Mouse (Mus musculus) kidney, postnatal 25 days (tissue): ENCODE measurements around the gene Trim42.

Experiments
- DNase-seq, 2 experiments: peaks; one replicate each; pipeline ENCODE4 v3.0.0; 2021; ENCODE audit warnings: mixed read lengths in 2 of 2

The Trim42 gene

DNA sequence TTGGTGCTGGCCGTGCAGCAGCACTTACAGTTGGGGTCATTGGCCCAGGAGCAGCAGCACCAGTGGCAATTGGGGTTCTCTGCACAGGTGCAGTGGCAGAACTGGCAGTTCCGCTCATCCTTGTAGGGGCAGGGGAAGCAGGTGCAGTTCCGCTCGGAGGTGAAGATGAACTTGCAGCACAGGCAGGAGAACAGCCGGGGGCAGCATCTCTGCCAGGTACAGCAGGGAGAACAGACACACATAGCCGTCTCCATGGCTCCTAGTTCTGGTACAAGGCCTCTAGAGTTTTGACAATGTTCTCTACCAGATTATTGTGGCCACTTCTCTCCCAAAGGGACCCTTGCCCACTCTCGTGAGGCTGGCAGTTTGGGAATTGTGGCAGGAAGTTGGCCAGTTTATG, at the start of gene Trim42:
TSS of gene Trim42 (minus strand) at position 368 of the 400 bp plus-strand sequence.
- DNase-seq = no peak

DNA sequence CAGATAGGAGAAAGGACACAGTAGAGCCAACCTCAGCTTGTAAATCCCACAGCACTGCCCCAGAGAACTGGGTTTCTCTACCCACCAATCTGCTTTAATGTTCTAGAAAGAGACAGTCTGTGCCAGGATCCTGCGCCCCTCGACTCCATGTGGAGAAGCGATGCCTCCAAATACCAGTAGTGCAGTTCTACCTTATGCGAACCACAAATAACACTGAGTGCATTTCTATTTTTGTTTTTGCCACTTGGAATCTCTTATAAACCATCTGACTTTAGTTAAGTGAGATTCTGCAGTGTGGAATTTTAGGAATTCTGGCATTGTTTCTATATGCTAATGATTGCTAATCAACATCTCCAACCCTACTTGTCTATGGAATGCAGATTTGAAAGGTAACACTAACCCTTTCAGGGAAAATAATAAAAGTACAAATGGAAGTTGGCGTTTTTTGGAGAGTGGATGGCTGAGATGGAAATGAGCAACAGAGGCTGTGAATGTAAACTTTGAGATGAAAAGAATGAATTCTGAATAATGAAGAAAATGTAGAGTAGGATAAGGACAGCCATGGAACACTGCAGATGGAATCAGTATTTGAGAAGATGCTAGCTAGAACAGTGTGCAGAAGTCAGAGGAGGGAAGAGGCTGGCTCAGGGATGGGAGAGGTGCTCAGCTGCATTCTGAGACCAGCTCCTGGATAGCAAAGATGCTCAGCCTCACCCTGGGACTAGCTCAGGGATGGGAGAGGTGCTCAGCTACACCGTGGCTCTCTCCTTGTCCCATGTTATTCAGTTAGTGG, 45.3 kb upstream of the Trim42 start:
- DNase-seq = no peak

DNA sequence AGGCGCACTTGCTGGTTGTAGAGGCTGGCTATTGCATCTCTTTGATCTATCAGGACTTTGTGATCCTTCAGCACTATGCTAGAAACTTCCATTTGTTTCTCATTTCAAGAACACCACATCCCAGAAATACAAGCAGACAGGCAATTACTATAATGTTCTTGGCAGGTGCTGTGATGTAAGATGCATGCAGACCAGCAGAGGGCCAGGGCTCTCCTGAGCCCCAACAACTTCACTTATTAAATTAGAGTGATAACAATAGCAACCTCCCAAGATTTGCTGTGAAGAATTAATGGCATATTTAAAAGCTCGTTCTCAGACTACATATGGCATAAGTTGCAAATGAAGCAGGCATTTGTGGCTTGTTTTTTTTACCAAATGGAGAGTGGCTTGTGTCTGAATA, 38.4 kb upstream of the Trim42 start:
- no peak for DNase-seq

DNA sequence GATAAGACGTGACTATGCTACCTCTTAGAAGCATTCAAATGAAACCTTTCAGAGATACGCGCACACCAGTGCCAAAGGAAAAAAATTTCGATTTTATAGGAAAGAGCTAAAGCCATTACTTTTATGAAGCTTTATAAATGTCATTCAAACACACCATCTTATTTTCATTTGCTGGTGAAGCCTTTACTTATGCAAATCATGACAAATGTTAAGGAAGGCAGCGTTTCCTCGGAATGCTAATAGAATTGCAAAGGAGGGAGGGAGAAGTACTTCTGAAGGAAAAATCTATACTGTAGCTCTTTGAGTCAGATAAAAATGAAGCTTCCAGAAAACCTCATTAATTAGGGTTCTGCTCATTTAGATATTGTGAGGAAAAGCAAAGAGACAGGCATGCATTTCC, 13.3 kb downstream of the Trim42 start:
- no peak for DNase-seq

DNA sequence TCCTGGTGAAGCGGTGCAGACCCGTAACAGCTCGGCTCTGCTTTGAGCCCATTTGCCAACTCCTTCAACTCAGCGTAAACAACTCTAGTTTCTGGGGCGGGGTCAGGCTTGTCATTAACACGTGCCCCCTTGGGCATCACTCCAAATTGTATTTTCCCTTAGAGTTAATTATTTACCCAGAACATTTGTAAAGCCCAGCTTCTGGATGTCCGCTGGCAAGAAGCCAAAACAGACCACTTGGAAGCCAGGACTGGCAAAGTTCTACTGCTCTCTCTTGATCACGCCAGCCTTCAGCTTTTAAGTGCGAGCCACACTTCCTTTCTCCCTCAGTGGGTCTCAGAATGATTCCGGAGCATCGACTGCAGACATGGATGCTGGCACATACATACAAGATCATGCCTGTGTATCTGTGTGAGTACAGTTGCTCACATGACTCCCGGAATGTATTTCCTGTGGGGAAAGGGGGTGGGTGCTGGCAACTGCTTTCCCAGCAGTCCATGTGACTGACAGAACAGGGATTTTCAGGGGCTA, 24.9 kb downstream of the Trim42 start:
- DNase-seq = peak; percentile 79 to 80

DNA sequence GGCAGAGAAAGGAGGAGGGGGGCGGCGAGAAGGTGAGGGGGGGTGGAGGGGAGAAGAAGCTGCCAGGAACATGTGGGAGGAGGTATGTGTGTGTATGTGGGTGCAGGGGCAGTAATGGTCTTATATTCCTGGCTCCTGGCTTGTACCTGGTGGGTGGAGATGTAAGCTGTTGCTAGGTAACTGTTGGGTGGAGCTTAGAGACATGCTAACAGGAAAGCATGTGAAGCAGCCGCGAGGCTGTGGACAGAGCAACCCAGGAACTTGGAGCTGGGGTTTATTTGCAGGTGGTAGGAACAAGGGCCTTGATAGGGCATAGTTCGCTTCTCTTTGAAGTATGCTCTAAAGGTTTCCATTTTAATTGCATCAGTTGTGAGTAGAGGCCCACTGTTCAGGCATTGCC, 28.0 kb downstream of the Trim42 start:
- DNase-seq = no peak

DNA sequence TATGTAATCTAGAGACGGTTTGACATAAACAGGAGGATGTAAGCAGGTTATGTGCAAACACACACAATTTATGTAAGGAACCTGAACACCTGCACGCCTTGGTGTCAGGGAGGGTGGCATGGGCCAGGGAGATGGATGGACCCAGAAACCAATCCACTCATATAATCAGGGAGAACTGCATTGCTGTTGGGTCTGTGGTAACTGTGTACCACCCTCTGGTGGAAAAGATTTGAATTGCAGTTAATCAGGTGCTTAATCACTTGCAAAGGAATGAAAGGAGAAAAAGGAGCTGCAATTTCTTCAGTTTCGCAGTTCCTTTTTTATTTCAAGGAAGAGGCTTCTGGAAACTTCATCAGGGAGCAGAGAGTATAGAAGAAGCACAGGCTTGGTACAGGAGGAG, 46.9 kb downstream of the Trim42 start:
- peak in 1 of 2 experiments; percentile 29 for DNase-seq

DNA sequence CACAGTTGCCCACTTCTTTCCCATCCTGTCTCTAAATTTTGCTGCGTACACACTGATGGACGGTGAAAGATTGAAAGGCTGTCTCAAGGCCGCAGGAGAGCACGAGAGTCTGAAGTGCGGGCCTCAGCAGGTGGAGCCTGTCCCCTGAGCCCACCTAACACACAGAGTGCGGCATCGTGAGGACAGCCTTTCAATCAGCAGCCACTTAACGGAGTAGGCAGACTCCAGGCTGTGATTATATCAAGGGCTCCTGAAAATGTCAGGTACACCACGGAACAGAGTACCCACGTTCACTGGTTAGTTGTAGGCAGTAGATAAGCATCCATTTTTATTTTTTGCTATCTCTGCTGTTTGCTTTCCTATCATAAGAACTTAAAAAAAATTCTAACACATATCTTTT, 47.6 kb downstream of the Trim42 start:
- no peak for DNase-seq

DNA sequence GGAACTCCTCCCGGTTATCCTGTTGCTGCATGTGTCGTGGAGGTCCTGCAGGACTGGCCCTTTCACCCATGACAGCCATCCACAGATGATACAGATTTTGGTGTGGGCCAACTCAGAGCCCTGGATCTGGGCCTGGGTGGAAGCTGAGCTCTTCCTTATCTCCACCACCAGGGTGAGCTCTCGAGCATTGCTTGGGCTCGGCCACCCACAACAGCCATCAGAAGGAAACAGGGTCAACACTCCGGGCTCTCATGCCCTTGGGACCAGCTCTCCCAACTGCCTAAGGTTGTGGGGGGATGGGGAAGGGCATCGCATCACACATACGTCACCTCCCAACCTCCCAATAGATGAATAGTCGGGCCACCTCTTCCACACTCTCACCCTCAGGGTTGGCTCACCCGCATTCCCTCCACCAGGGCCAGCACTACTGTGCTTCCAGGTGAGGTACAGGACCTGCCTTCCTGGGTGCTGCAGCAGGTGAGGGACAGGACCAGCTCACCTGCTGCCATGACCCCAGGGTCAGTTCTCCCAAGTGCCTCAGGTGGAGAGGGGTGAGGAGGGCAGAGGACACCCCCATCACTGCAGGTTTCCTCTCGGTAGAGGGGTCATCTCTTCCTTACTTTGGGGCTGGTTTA, 54.2 kb downstream of the Trim42 start:
- DNase-seq = peak in 1 of 2 experiments; percentile 18

DNA sequence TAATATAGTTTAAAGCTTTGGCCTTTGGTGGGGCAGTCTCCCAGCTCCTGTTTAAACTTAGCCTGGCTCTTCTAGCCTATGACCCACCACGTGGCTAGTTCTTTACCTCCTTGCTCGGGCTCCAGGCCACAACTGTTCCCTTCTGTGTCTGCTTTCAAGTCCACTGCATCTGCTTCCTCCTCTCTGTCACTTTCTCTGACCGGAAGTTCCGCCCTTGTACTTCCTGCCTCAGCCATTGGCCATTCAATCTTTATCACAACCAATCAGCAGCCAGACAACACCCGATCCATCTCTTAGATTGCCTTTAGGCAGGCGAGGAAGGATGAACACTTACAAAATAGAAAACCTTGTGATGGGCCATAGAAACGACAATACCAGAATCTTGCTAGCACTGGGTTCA, 58.1 kb downstream of the Trim42 start:
- no peak for DNase-seq

DNA sequence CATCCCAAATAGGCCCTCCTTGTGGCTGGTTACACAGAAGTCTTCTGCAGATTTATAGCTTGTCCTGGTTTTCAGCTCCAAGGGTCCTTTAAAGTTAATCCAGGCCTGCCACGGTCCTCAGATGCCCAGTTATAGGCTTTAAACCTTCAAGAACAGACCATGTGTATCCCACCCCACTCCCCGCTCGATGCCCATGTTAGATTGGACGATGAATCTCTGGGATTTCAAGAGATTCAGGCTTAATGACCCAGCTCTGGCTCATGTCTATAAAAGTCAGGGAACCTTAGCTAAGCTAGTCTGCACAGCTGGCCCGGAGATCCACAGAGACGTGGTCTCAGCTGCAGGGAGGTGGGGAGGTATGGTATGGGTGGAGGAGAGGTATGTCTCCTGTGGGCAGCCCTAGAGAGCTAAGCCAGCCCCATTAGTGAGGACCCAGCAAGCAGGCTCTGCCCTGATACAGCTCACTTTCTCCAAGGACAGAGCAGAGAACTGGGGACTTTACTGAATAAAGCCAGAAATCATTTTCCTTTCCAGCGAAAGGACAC, 60.2 kb downstream of the Trim42 start:
- DNase-seq = no peak

DNA sequence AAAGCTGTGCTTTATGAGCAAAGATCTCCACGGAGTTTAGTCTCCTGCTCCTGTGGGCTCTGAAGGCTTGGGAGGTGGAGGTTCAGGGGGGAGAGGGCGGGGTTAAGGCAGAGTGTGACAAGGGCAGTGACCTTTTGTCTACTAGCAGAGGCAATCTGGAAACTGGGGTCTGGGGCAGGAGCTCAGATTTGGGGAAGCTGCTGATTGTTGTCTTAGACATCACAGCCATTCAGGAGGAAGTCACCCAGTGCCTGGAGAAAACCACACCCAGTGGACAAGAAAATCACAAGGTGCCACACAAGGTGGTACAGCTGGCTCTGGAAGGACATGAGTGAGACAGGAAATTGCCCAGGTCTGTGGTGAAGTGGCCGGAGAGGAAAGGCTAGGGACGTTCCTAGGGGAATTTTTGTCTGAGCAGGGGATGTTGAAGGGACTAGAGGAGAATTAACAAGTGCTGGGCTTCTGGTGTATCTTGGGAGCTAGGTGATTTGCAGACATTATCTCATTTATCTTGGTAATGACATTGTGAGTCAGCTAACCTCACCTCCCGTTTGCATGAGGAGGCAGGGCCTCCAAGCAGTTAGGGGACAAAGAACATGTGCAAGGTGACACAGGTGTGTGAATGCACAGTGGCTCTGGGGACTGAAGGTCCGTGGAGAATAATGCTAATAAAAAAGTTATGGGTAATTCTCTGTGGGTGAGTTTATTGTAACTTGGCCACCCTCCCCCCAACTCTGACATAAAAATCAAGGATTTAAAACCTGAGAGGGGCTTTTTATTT, 61.9 kb downstream of the Trim42 start:
- no peak for DNase-seq
